Mouse (Mus musculus) limb, embryonic 14.5 days (tissue): ENCODE data around the gene Tcf7l1. TPM values are rescaled to one million over a fixed set of nuclear protein-coding genes. Genes with fewer than 3 reads are reported as not detected.

Source experiments
- ATAC-seq: fragments of 200-750 bp; cut with Nextera tagmentation; 2 replicates; pipeline ENCODE4 v1.8.0; 2017; ENCODE audit warnings: low read depth, moderate number of reproducible peaks, moderate TSS enrichment; ENCODE audit not compliant: low FRiP score
- DNase-seq: peaks from one replicate; pipeline ENCODE4 v3.0.0-alpha.2; 2015; ENCODE audit warnings: low spot score
- H3K27ac ChIP-seq: fragments of 300-500 bp; sonication (generic); replicated peaks from 2 replicates; pipeline ENCODE4 v1.5.1; 2014; ENCODE audit warnings: low read depth, mild to moderate bottlenecking, low read length, moderate library complexity, mixed read lengths
- H3K27me3 ChIP-seq: fragments of 300-500 bp; sonication (generic); 2 replicates; pipeline ENCODE4 v1.6.1; 2014; ENCODE audit warnings: low read length, mixed read lengths; ENCODE audit not compliant: control insufficient read depth, insufficient read depth
- H3K36me3 ChIP-seq: fragments of 300-500 bp; sonication (generic); 2 replicates; pipeline ENCODE4 v1.6.1; 2014; ENCODE audit warnings: mild to moderate bottlenecking, low read length, moderate library complexity, mixed read lengths; ENCODE audit not compliant: control insufficient read depth, insufficient read depth
- H3K4me1 ChIP-seq: fragments of 300-500 bp; sonication (generic); 2 replicates; pipeline ENCODE4 v1.6.1; 2014; ENCODE audit warnings: antibody characterized with exemption, low read length, mixed read lengths; ENCODE audit not compliant: control insufficient read depth, insufficient read depth
- H3K4me2 ChIP-seq: fragments of 300-500 bp; sonication (generic); replicated peaks from 2 replicates; pipeline ENCODE4 v1.6.1; 2014; ENCODE audit warnings: low read depth, mild to moderate bottlenecking, low read length, moderate library complexity; ENCODE audit not compliant: severe bottlenecking
- H3K4me3 ChIP-seq: fragments of 300-500 bp; sonication (generic); replicated peaks from 2 replicates; pipeline ENCODE4 v1.5.1; 2014; ENCODE audit warnings: low read length
- H3K9ac ChIP-seq: fragments of 300-500 bp; sonication (generic); 2 replicates; pipeline ENCODE4 v1.6.1; 2014; ENCODE audit warnings: mild to moderate bottlenecking, low read depth, low read length, moderate library complexity; ENCODE audit not compliant: severe bottlenecking
- H3K9me3 ChIP-seq: fragments of 300-500 bp; sonication (generic); 2 replicates; pipeline ENCODE4 v1.6.1; 2016; ENCODE audit warnings: low read length; ENCODE audit not compliant: control insufficient read depth
- POLR2A ChIP-seq: fragments of 200-500 bp; IDR thresholded peaks from 2 replicates; pipeline ENCODE4 v1.8.0; 2012; ENCODE audit warnings: inconsistent platforms, mild to moderate bottlenecking, moderate library complexity, borderline replicate concordance; ENCODE audit not compliant: insufficient read depth, insufficient read length; ENCODE audit errors: extremely low read depth
- WGBS: fragments of 180-500 bp; shearing (Covaris S2); extraction: QIAGEN DNeasy Blood & Tissue Kit; methylation state at CpG from one replicate; pipeline ENCODE4 v1.1.7; 2014; 5-methylcytosine and 5-hydroxymethylcytosine counted together
- polyA plus RNA-seq, 2 experiments: library from polyadenylated mRNA; depleted of rRNA in 1 of 2; stranded (reverse) in 1 of 2; unstranded in 1 of 2; fragments of >200 nt; fragmentation: Nextera tagmentation in 1 of 2; extraction: Ambion mirVana in 1 of 2; gene quantifications; 2 replicates each; pipeline versions ENCODE4 v1.2.1 to v1.2.3; 2012 to 2014

Gene Tcf7l1
- polyA plus RNA-seq, 2 experiments: 47.9 to 78.1 TPM

DNA sequence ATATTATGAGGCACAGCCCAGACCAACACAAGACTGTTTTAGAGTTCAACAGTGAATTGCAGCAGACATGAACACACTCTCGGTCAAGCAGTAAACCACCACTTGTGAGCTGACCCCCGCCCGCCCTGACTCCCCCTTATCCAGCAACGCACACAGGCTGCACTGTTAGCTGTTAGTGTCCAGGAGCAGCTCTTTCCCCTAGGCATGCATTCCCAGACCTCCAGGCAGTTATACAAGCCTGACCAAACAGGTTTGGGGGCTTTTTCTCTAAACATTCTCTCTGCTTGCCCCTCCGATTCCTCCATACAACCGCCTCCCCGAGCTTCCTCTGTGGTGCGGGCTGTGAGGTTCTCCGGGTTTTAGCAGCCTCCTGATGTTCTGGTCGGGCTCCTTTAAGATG is 112.0 kb downstream of the Tcf7l1 start:
- ATAC-seq (peak; percentile 31; the same call in 1 of the 2 replicates), DNase-seq (peak; percentile 64)
- Histone ChIP-seq H3K9ac (peak overlapping the region; percentile 38), H3K4me1 (peaks cover 67% of the 10 kb centered on the region), H3K4me2 (peak overlapping the region; percentile 47), H3K9me3 (no peaks in the 10 kb centered on the region), H3K27ac (peak overlapping the region; percentile 88), H3K27me3 (no peaks in the 10 kb centered on the region), H3K4me3 (peak overlapping the region; percentile 27), H3K36me3 (no peaks in the 10 kb centered on the region)
- TF ChIP-seq POLR2A: no peak
- WGBS: 5% methylated on average over 10 of the region's 10 CpGs

DNA sequence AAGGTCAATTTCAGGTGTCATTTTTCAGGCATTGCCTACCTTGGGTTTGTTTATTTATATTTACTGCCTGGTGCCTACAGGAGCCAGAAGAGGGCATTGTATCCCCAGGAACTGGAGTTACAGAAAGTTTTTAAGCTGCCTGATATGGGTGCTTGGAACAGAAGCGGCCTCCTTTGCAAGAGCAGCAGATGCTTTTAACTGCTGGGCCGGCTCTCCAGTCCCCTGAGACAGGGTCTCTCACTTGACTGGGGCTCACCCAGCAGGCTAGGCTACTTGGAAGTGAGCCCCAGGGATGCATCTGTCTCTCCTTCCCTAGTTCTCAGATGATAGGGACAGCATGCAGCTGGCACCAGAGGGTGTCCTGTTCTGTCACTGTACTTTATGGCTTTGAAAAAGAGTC is 112.7 kb downstream of the Tcf7l1 start:
- H3K9me3 ChIP-seq: no peaks in the 10 kb centered on the region
- peak overlapping the region; percentile 88 for H3K27ac ChIP-seq
- no peak for TF ChIP-seq POLR2A
- 0 out of 2 replicates have a peak overlapping the region, but pooled peaks have one; percentile 47 for H3K4me2 ChIP-seq
- H3K4me3 ChIP-seq: 0 out of 2 replicates have a peak overlapping the region, but pooled peaks have one; percentile 27
- 47% methylated on average over 2 of the region's 2 CpGs for WGBS
- peaks cover 62% of the 10 kb centered on the region for H3K4me1 ChIP-seq
- no peaks in the 10 kb centered on the region for H3K36me3 ChIP-seq
- no peak overlapping the region for H3K9ac ChIP-seq
- H3K27me3 ChIP-seq: no peaks in the 10 kb centered on the region
- DNase-seq (no peak), ATAC-seq (no peak)

DNA sequence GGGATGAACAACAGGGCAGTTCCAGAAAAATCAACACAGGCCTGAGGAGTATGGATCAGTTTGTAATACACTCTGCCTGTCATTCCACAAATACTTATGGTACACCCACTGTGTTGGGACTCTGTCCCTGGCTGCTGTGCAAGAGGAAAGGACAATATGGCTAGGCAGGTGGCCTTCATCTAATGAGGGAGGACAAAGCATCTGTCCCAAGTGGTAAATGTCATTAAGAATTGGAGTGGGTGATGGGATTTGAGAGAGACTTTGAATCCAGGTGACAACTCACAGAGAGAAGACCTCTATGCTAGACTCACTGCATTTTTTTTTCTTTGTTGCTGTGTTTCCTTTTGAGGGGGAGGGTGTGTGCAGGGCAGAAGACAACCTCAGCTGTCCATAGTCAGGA is 115.3 kb downstream of the Tcf7l1 start:
- no peak for TF ChIP-seq POLR2A
- Histone ChIP-seq H3K9ac (no peak overlapping the region), H3K4me1 (peaks cover 52% of the 10 kb centered on the region), H3K9me3 (no peaks in the 10 kb centered on the region), H3K27me3 (no peaks in the 10 kb centered on the region), H3K27ac (peak overlapping the region; percentile 33; the same call in 1 of the 2 replicates), H3K4me3 (no peak overlapping the region), H3K4me2 (no peak overlapping the region), H3K36me3 (no peaks in the 10 kb centered on the region)
- DNase-seq: no peak
- ATAC-seq: no peak

DNA sequence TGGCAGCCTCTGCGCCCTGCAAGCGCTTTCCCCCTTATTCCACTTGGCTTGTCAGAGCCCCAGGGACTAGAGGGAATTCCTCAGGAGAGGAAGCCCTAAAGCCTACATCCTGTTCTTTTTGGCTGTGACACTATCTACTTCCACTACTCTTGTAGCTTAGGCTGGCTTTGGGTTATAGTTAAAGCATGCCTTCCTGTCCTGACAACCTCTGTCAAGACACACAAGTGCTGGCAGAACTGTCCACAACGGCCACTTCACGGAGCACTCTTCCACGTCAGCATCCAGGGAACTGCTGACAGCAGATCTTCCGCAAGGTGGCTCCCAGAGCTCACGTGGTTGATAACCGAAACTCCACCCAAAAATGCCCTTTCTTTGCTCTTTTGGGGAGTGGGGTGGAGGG is 117.9 kb downstream of the Tcf7l1 start:
- no peak overlapping the region for H3K4me3 ChIP-seq
- DNase-seq (no peak), ATAC-seq (no peak)
- no peak for TF ChIP-seq POLR2A
- WGBS: 78% methylated on average over 8 of the region's 8 CpGs
- H3K27me3 ChIP-seq: no peaks in the 10 kb centered on the region
- no peak overlapping the region for H3K9ac ChIP-seq
- no peak overlapping the region for H3K27ac ChIP-seq
- no peaks in the 10 kb centered on the region for H3K9me3 ChIP-seq
- no peak overlapping the region for H3K4me2 ChIP-seq
- no peaks in the 10 kb centered on the region for H3K36me3 ChIP-seq
- H3K4me1 ChIP-seq: peaks cover 49% of the 10 kb centered on the region

DNA sequence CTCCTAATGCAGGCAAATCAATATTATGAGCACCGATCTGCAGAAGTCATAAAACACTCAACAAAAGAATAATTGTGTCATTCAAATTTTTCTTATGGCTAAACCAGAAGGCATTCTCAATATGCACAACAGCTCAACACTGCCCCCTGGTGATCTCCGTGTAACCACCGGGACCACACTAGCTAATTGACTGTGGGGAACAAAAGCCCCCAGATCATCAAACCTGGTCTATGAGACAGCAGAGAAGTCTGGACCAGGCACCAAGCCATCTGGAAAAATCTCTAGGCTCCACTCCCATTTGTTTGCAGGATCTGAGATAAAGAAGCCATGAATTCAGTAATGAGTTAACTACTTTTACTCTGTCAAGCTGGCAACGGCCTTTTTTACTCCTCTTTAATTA is 122.0 kb downstream of the Tcf7l1 start:
- H3K36me3 ChIP-seq: 0 out of 2 replicates have a peak, but pooled peaks cover 3% of the 10 kb centered on the region
- H3K27ac ChIP-seq: 0 out of 2 replicates have a peak overlapping the region, but pooled peaks have one; percentile 52
- H3K27me3 ChIP-seq: no peaks in the 10 kb centered on the region
- ATAC-seq: peak; percentile 53; the same call in 1 of the 2 replicates
- TF ChIP-seq POLR2A: no peak
- 39% methylated on average over 4 of the region's 4 CpGs for WGBS
- H3K4me2 ChIP-seq: no peak overlapping the region
- peaks cover 41% of the 10 kb centered on the region for H3K4me1 ChIP-seq
- no peak overlapping the region for H3K4me3 ChIP-seq
- H3K9me3 ChIP-seq: no peaks in the 10 kb centered on the region
- H3K9ac ChIP-seq: no peak overlapping the region
- DNase-seq: peak; percentile 66
